In genomic region chr12:21416506-21416905, GRCm38 (mm10) we compare ENCODE assay signal across 8 mouse cellular contexts. TPM values are rescaled to one million over a fixed set of nuclear protein-coding genes. Genes with fewer than 3 reads are reported as not detected.
DNase-seq lines count a peak whose midpoint lies in the region; ATAC-seq and TF ChIP-seq lines count a peak whose summit lies in the region.

No protein-coding gene starts in this region.

- peaks cover 17% of the 10 kb centered on the region for H3K4me1 ChIP-seq in kidney, embryonic 16.5 days (ENCODE audit: insufficient read depth, low read length)
- H3K4me1 ChIP-seq in G1E (ENCODE audit: insufficient read depth, low read depth, low read length): peaks cover 24% of the 10 kb centered on the region
- no peaks in the 10 kb centered on the region for H3K4me1 ChIP-seq in hindbrain, embryonic 11.5 days (replicated peaks; ENCODE audit: control insufficient read depth, insufficient read depth, low read length)
- H3K4me1 ChIP-seq in lung, embryonic 16.5 days (replicated peaks; ENCODE audit: control insufficient read depth, insufficient read depth, low read length): peaks cover 7% of the 10 kb centered on the region

- H3K4me2 ChIP-seq in kidney, embryonic 16.5 days (replicated peaks; ENCODE audit: low read depth, low read length): peak overlapping the region; percentile 86
- peak overlapping the region; percentile 63 for H3K4me2 ChIP-seq in hindbrain, embryonic 11.5 days (replicated peaks; ENCODE audit: low read depth, low read length)
- peak overlapping the region; percentile 83 for H3K4me2 ChIP-seq in lung, embryonic 16.5 days (ENCODE audit: low read depth, low read length)

- H3K36me3 ChIP-seq in kidney, embryonic 16.5 days (ENCODE audit: insufficient read depth, low read length): peaks cover 32% of the 10 kb centered on the region
- peaks cover 33% of the 10 kb centered on the region for H3K36me3 ChIP-seq in G1E (replicated peaks)
- peaks cover 15% of the 10 kb centered on the region for H3K36me3 ChIP-seq in hindbrain, embryonic 11.5 days (ENCODE audit: control insufficient read depth, insufficient read depth, low read length)
- peaks cover 19% of the 10 kb centered on the region for H3K36me3 ChIP-seq in lung, embryonic 16.5 days (ENCODE audit: control insufficient read depth, insufficient read depth, low read length)

- H3K27ac ChIP-seq in kidney, embryonic 16.5 days (ENCODE audit: low read length): peak overlapping the region; percentile 77
- peak overlapping the region; percentile 100 for H3K27ac ChIP-seq in hindbrain, embryonic 11.5 days (ENCODE audit: low read depth, low read length)
- peak overlapping the region; percentile 100; the same call in 1 of the 2 replicates for H3K27ac ChIP-seq in lung, embryonic 16.5 days (ENCODE audit: low read length)

- no peak for ATAC-seq in kidney, embryonic 16.5 days (ENCODE audit: low FRiP score, low TSS enrichment)
- no peak for ATAC-seq in G1E (ENCODE audit: extremely low read depth, insufficient number of reproducible peaks, low FRiP score, poor library complexity, severe bottlenecking)
- ATAC-seq in hindbrain, embryonic 11.5 days (ENCODE audit: low FRiP score): no peak
- ATAC-seq in lung, embryonic 16.5 days (ENCODE audit: low read depth): no peak

- peak overlapping the region; percentile 69 for H3K4me3 ChIP-seq in kidney, embryonic 16.5 days (ENCODE audit: low read length)
- peak overlapping the region; percentile 73 for H3K4me3 ChIP-seq in G1E (ENCODE audit: low read depth, low read length)
- peak overlapping the region; percentile 97 for H3K4me3 ChIP-seq in hindbrain, embryonic 11.5 days (ENCODE audit: low read depth, low read length)
- H3K4me3 ChIP-seq in lung, embryonic 16.5 days (ENCODE audit: low read length): peak overlapping the region; percentile 91

- no peak for TF ChIP-seq CTCF in G1E (IDR thresholded peaks at IDR 0.05; ENCODE audit: low read depth, low read length)

- H3K27me3 ChIP-seq in kidney, embryonic 16.5 days (ENCODE audit: insufficient read depth, low read length): no peaks in the 10 kb centered on the region
- H3K27me3 ChIP-seq in G1E (ENCODE audit: insufficient read depth, low read length): no peaks in the 10 kb centered on the region
- no peaks in the 10 kb centered on the region for H3K27me3 ChIP-seq in hindbrain, embryonic 11.5 days (ENCODE audit: control insufficient read depth, insufficient read depth, low read length)
- no peaks in the 10 kb centered on the region for H3K27me3 ChIP-seq in lung, embryonic 16.5 days (ENCODE audit: control insufficient read depth, insufficient read depth, low read depth, low read length)

- WGBS in kidney, embryonic 16.5 days: 0% methylated on average over 13 of the region's 15 CpGs
- WGBS in hindbrain, embryonic 11.5 days: under 1% methylated on average over 13 of the region's 15 CpGs
- 0% methylated on average over 13 of the region's 15 CpGs for WGBS in lung, embryonic 16.5 days

- H3K9me3 ChIP-seq in kidney, embryonic 16.5 days (ENCODE audit: low read length): peaks cover 3% of the 10 kb centered on the region; the same call in 1 of the 2 replicates
- 0 out of 2 replicates have a peak, but pooled peaks cover 2% of the 10 kb centered on the region for H3K9me3 ChIP-seq in G1E (replicated peaks)
- H3K9me3 ChIP-seq in hindbrain, embryonic 11.5 days (ENCODE audit: control insufficient read depth, low read length): 0 out of 2 replicates have a peak, but pooled peaks cover 3% of the 10 kb centered on the region
- no peaks in the 10 kb centered on the region for H3K9me3 ChIP-seq in lung, embryonic 16.5 days (ENCODE audit: control insufficient read depth, low read length)

- no peak for DNase-seq in kidney, postnatal 25 days
- DNase-seq in G1E (ENCODE audit: low spot score): no peak
- DNase-seq in embryo, embryonic 11 days: peak; percentile 20
- DNase-seq in hindbrain, embryonic 11.5 days (ENCODE audit: low spot score): peak; percentile 49
- peak; percentile 15 to 18 for DNase-seq in thymus, postnatal 36 days
- no peak for DNase-seq in spleen, adult 12 weeks (ENCODE audit: low spot score)

- peak overlapping the region; percentile 88 for H3K9ac ChIP-seq in kidney, embryonic 16.5 days (replicated peaks; ENCODE audit: low read length)
- peak overlapping the region; percentile 99 for H3K9ac ChIP-seq in hindbrain, embryonic 11.5 days (ENCODE audit: low read depth, low read length)
- peak overlapping the region; percentile 97 for H3K9ac ChIP-seq in lung, embryonic 16.5 days (ENCODE audit: low read length)

RNA-seq across cellular contexts. Expression of gene Ywhaq, which starts 0.9 kb away (rescaled TPM):
- 713 and 733 TPM in 2 replicates for polyA plus RNA-seq in kidney, embryonic 16.5 days (2015; fragmentation: Nextera tagmentation; extraction: Ambion mirVana)
- 157 and 164 TPM in 2 replicates for total RNA-seq in G1E (2014; fragmentation: Nextera tagmentation)
- total RNA-seq in G1E (2017): 158 and 170 TPM in 2 replicates
- polyA plus RNA-seq in G1E (2012): 97.6 and 114 TPM in 2 replicates
- polyA plus RNA-seq in hindbrain, embryonic 11.5 days (2014; fragmentation: Nextera tagmentation; extraction: Ambion mirVana): 1,238 and 1,304 TPM in 2 replicates
- polyA plus RNA-seq in lung, embryonic 16.5 days (2015; fragmentation: Nextera tagmentation; extraction: Ambion mirVana): 619 and 660 TPM in 2 replicates

RNA-seq across cellular contexts. Expression of gene Adam17, which starts 43.1 kb away (rescaled TPM):
- polyA plus RNA-seq in kidney, embryonic 16.5 days (2015; fragmentation: Nextera tagmentation; extraction: Ambion mirVana): 51.1 and 52.1 TPM in 2 replicates
- 21.1 and 38.2 TPM in 2 replicates for total RNA-seq in G1E (2014; fragmentation: Nextera tagmentation)
- 37.7 and 43.1 TPM in 2 replicates for total RNA-seq in G1E (2017)
- polyA plus RNA-seq in G1E (2012): 20.4 and 22.4 TPM in 2 replicates
- polyA plus RNA-seq in hindbrain, embryonic 11.5 days (2014; fragmentation: Nextera tagmentation; extraction: Ambion mirVana): 37.5 and 38.2 TPM in 2 replicates
- 55.6 and 56.2 TPM in 2 replicates for polyA plus RNA-seq in lung, embryonic 16.5 days (2015; fragmentation: Nextera tagmentation; extraction: Ambion mirVana)

Comparison
In these comparisons a context has a peak if more than half of its experiments do, and no peak if none do; other contexts are left out.
1. DNase-seq: peak in embryo, embryonic 11 days (single experiment), hindbrain, embryonic 11.5 days (single experiment) and thymus, postnatal 36 days (2 of 2); none in kidney, postnatal 25 days (0 of 2), G1E (single experiment) and spleen, adult 12 weeks (single experiment).
2. Peak in every context shown above with its lines, with median percentiles within 50 percentile points of each other: H3K27ac ChIP-seq, H3K4me2 ChIP-seq, H3K4me3 ChIP-seq and H3K9ac ChIP-seq.